Mouse (Mus musculus): ENCODE measurements around the gene Gipc3.

GRCm38 (mm10) chr10:81340551-81341332 is 2.3 kb downstream of the Gipc3 start:
- TF ChIP-seq POLR2A (IDR thresholded peaks at IDR 0.05; ENCODE audit: insufficient read depth, low read depth, low read length) (no peak), CTCF (IDR thresholded peaks at IDR 0.05) (no peak)
